Mouse (Mus musculus) C2C12 (cell line): ENCODE results near the gene Ccdc134. TPM values are rescaled to one million over a fixed set of nuclear protein-coding genes. Genes with fewer than 3 reads are reported as not detected.

Experiments
- H3K27me3 ChIP-seq: one replicate; pipeline ENCODE4 v1.6.1; 2011; ENCODE audit not compliant: control insufficient read depth, insufficient read depth, insufficient read length
- H3K36me3 ChIP-seq: one replicate; pipeline ENCODE4 v1.6.1; 2011; ENCODE audit not compliant: control insufficient read depth, insufficient read depth
- H3K4me3 ChIP-seq: one replicate; pipeline ENCODE4 v1.5.1; 2011; ENCODE audit warnings: mild to moderate bottlenecking, control low read depth; ENCODE audit not compliant: poor library complexity, insufficient read depth, severe bottlenecking
- H3K79me2 ChIP-seq: one replicate; pipeline ENCODE4 v1.6.1; 2011; ENCODE audit not compliant: control insufficient read depth, insufficient read depth
- H3K79me3 ChIP-seq: one replicate; pipeline ENCODE4 v1.6.1; 2011; ENCODE audit warnings: low read depth, control low read depth
- H3ac ChIP-seq: one replicate; pipeline ENCODE3; 2011; ENCODE audit warnings: low read depth; ENCODE audit not compliant: control insufficient read depth, insufficient read length
- CEBPB ChIP-seq: IDR thresholded peaks from one replicate; pipeline ENCODE4 v1.6.1; 2011; ENCODE audit warnings: low read depth, mild to moderate bottlenecking, control low read depth, moderate library complexity
- CTCF ChIP-seq: IDR thresholded peaks from one replicate; pipeline ENCODE4 v1.5.1; 2011; ENCODE audit not compliant: control insufficient read depth, insufficient read depth, insufficient read length
- FOSL1 ChIP-seq: IDR thresholded peaks from one replicate; pipeline ENCODE4 v1.8.0; 2011; ENCODE audit warnings: mild to moderate bottlenecking, low read length; ENCODE audit not compliant: poor library complexity, insufficient read depth, severe bottlenecking
- MAX ChIP-seq: IDR thresholded peaks from one replicate; pipeline ENCODE4 v1.6.1; 2011; ENCODE audit warnings: mild to moderate bottlenecking, control low read depth
- MYOD1 ChIP-seq: IDR thresholded peaks from one replicate; pipeline ENCODE4 v1.6.1; 2011; ENCODE audit warnings: low read depth; ENCODE audit not compliant: control insufficient read depth, insufficient read length
- MYOG ChIP-seq: IDR thresholded peaks from one replicate; pipeline ENCODE4 v1.6.1; 2011; ENCODE audit not compliant: control insufficient read depth, insufficient read length; ENCODE audit errors: extremely low read depth
- USF1 ChIP-seq: IDR thresholded peaks from one replicate; pipeline ENCODE4 v1.6.1; 2011; ENCODE audit warnings: low read depth, mild to moderate bottlenecking, control low read depth, moderate library complexity
- polyA plus RNA-seq: library from polyadenylated mRNA; unstranded; fragments of >200 nt; fragmentation: generic; extraction: Trizol; gene quantifications from one replicate; pipeline ENCODE4 v1.2.1, GENCODE M21; 2012; ENCODE audit warnings: missing spikeins

Gene Ccdc134
- polyA plus RNA-seq, 1 experiment: 20.2 TPM

- Histone ChIP-seq H3ac (no peak overlapping the region), H3K79me3 (peaks cover 36% of the 10 kb centered on the region), H3K27me3 (no peaks in the 10 kb centered on the region), H3K79me2 (peaks cover 45% of the 10 kb centered on the region), H3K36me3 (peaks cover 70% of the 10 kb centered on the region), H3K4me3 (no peak overlapping the region)
- TF ChIP-seq MAX (no peak), USF1 (no peak), FOSL1 (no peak), MYOG (no peak), CEBPB (no peak), CTCF (no peak), MYOD1 (no peak)
These were observed 43.0 kb downstream of the Ccdc134 start for GRCm38 (mm10) chr15:82170437-82171377.

- Histone ChIP-seq H3ac (no peak overlapping the region), H3K79me2 (peaks cover 26% of the 10 kb centered on the region), H3K36me3 (peaks cover 84% of the 10 kb centered on the region), H3K4me3 (no peak overlapping the region), H3K27me3 (no peaks in the 10 kb centered on the region), H3K79me3 (peaks cover 16% of the 10 kb centered on the region)
- TF ChIP-seq CTCF: no peak
- TF ChIP-seq MAX: no peak
- no peak for TF ChIP-seq USF1
- no peak for TF ChIP-seq MYOG
- TF ChIP-seq FOSL1: no peak
- TF ChIP-seq CEBPB: no peak
- TF ChIP-seq MYOD1: no peak
These were observed 44.9 kb downstream of the Ccdc134 start for GRCm38 (mm10) chr15:82172648-82173047.

- Histone ChIP-seq H3ac (no peak overlapping the region), H3K36me3 (peaks cover 100% of the 10 kb centered on the region), H3K4me3 (no peak overlapping the region), H3K27me3 (no peaks in the 10 kb centered on the region), H3K79me2 (peaks cover 1% of the 10 kb centered on the region), H3K79me3 (no peaks in the 10 kb centered on the region)
- TF ChIP-seq MYOD1 (no peak), FOSL1 (no peak), CEBPB (no peak), MAX (no peak), MYOG (no peak), USF1 (no peak), CTCF (no peak)
These were observed 47.4 kb downstream of the Ccdc134 start for GRCm38 (mm10) chr15:82175091-82175490.

- H3K27me3 ChIP-seq: no peaks in the 10 kb centered on the region
- no peak overlapping the region for H3ac ChIP-seq
- H3K79me3 ChIP-seq: peaks cover 1% of the 10 kb centered on the region
- TF ChIP-seq MAX (no peak), MYOG (no peak), FOSL1 (no peak), CEBPB (no peak), USF1 (no peak), MYOD1 (no peak), CTCF (no peak)
- no peak overlapping the region for H3K4me3 ChIP-seq
- no peaks in the 10 kb centered on the region for H3K79me2 ChIP-seq
- H3K36me3 ChIP-seq: peaks cover 100% of the 10 kb centered on the region
These were observed 50.1 kb downstream of the Ccdc134 start for GRCm38 (mm10) chr15:82177743-82178290.

GRCm38 (mm10) chr15:82181131-82181530 lies 53.4 kb downstream of the Ccdc134 start:
- H3K4me3 ChIP-seq: no peak overlapping the region
- no peak overlapping the region for H3ac ChIP-seq
- H3K36me3 ChIP-seq: peaks cover 100% of the 10 kb centered on the region
- H3K79me2 ChIP-seq: no peaks in the 10 kb centered on the region
- peaks cover 1% of the 10 kb centered on the region for H3K79me3 ChIP-seq
- H3K27me3 ChIP-seq: no peaks in the 10 kb centered on the region
- TF ChIP-seq MAX: no peak
- TF ChIP-seq USF1: no peak
- TF ChIP-seq MYOD1: no peak
- no peak for TF ChIP-seq CEBPB
- no peak for TF ChIP-seq CTCF
- no peak for TF ChIP-seq FOSL1
- TF ChIP-seq MYOG: no peak
